Mouse (Mus musculus) adrenal gland, adult 18-20 months (tissue): ENCODE results near the gene Serpinb9. TPM values are rescaled to one million over a fixed set of nuclear protein-coding genes. Genes with fewer than 3 reads are reported as not detected.
"Not testable (repeated sequence)": the region's sequence is repeated elsewhere in the genome, so short reads cannot be mapped to it uniquely, and the experiment has no call there.

ENCODE experiments used
- DNase-seq, 2 experiments: peaks; one replicate each; pipeline ENCODE4 v3.0.0; 2021 to 2022; ENCODE audit warnings: low spot score in 2 of 2
- total RNA-seq, 2 experiments: library from RNA; stranded (reverse); gene quantifications; 1 replicate in 1 of 2; 2 replicates in 1 of 2; pipeline ENCODE4 v1.2.3; 2021

Gene Serpinb9
- total RNA-seq, 2 experiments from 2014 or later: 18.6 to 19.3 TPM

DNA sequence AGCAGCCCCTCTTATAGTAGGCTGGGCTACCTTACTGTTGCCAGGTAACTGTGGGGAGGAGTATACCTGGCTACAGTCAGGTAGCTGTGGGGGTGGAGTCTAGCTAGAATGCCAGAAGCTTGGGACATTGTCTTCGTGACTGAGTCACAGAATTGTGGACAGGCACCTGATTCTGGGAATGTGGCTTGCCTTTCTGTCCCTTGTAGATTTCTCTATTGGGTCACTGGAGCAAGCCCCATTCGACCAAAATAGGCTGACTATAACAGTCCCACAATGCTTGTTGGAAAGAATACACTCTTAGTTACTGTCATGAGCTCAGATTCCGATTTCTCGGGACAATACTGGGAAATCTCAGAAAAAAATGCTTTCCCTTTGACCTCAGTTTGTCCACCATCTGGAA is 8.0 kb upstream of the Serpinb9 start:
- no peak for DNase-seq

DNA sequence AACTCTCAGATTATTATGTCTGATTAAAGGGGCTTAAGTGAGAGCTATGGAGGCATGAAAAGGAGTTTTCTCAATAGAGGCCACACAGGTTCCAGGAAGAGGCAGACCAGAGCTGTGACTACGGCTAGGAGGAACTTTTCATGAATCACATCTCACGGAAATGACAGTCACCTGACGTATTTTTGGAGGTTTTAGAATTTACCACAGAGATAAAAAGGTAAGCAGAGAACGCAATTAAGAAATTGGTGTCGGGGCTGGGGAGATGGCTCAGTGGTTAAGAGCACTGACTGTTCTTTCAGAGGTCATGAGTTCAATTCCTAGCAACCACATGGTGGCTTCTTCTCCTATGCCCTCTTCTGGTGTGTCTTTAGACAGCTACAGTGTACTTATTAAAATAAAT is 1.7 kb upstream of the Serpinb9 start:
- no peak for DNase-seq

DNA sequence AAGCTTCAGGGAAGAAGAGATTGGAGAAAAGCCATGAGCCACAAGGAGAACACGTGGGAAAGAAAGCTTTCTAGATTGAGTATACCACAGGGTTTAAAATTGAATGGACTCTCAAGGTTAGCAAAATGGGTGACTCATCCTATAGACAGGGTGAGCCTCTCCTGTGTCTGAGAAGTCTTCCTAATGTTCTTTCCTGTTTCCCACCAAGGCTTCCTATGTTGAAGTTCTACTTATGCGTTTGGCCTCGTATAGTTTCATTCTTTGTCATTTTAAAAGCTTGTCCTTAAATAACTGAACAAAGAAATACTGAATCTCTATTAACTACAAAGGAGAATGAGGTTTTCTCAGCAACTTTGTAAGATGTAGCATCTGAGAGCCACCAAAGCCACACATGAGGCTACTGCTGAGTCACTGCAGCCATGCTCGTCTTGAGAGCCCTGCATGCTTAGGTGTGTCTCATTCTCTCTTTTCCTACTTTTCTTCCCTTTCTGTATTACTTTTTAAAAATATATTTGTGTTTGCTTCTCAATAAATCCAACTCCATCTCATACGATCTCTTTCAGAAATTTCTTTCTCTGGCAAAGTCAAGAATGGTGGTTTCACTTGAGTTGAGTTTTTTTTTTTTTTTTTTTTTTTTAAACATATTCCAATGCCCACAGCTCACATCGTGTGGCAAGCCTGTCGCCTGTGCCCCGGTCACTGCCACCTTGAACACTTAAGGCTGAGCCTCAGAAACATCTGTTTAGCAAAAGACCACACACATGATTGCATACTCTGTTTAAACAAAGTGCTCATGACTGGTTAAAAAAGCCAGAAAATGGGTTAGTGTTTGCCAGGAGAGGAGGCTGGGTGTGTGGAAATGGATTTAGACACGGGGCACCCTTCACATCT is 718 bp downstream of the Serpinb9 start:
- DNase-seq: no peak

DNA sequence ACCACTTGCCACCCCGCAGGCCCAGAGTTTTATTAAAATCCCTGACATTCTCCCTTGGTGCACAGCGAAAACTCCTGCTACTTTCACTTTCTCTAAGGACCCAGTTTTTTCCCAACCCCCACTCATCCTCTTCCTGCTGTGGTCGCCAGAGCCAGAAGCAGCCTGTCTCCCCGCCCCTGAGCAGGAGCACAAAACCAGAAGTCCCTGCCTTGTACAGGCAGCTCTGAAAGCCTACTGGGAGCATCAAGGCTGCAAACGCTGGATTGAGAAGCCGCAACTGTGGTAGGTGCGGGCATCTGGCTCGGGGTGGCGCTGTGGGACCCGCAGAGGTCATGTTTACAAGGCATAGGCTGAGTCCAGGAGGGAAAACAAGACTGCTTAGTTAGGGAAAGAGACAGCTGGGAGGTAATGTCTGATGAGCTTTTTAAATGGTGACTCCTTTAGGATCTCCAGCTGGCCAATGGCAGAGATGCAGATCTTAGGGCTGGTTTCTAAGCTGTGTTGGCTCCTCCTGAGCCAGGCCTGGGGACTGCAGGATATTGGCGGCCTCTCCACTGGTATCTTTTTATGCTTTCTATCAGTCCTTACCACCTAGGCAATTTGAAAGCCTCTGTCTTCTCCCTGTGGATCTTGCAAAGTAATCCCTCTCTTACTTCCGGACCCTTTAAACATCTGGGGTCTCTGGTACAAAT is 1.5 kb downstream of the Serpinb9 start:
- peak; percentile 81 to 84 for DNase-seq

DNA sequence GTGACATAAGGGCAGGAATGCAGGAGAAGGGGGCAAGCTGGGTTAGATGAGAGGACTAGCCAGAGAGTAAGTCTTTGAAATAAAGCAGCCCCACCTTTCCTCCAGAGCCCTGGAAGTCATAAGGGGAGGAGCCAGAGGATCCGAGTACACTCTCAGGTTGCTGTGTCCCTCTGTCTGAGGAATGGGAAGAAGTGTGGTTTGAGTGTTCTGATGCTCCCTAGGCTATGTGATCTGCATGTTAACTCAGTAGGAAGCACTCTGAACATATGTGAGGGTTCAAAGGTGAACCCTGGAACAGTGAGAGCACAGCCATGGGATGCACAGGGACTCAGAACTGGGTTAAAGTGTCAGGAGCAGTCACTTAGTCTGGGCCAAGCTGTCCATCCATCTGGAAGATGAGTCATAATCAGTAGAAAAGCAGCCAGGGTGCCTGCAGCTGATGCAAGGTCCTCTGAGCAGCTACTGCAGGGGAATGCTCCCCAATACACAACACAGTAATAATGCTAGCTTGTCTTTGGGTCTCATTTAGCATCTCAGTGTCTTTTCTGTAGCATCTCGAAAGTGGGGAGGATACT is 2.5 kb downstream of the Serpinb9 start:
- DNase-seq: no peak

DNA sequence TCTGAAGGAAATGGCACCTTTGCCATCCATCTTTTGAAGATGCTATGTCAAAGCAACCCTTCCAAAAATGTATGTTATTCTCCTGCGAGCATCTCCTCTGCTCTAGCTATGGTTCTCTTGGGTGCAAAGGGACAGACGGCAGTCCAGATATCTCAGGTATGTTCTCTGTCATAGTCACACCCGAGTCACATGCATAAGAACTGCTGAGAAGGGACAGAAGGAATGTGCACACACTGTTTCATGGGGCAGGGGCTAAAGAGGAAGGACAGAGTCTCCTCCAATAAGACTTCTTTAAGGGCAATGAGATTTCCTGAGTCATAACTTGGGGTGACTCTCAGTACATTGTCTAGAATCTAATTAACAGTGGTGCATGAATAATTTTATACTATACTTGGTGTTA is 3.5 kb downstream of the Serpinb9 start:
- DNase-seq: no peak

DNA sequence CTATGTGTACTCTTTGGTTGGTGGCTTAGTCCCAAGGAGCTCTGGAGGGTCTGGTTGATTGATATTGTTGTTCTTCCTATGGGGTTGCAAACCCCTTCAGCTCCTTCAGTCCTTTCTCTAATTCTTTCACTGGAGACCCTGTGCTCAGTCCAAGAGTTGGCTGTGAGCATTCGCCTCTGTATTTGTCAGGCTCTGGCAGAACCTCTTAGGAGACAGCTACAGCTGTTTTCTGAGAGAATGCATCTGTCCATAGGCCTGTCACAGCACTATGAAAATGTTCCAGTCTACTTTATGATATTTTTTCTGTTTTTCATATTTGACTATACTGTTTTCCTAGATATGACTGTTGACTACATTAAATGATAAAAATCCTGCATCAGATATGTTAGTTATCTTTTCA is 9.3 kb downstream of the Serpinb9 start:
- DNase-seq: no peak

DNA sequence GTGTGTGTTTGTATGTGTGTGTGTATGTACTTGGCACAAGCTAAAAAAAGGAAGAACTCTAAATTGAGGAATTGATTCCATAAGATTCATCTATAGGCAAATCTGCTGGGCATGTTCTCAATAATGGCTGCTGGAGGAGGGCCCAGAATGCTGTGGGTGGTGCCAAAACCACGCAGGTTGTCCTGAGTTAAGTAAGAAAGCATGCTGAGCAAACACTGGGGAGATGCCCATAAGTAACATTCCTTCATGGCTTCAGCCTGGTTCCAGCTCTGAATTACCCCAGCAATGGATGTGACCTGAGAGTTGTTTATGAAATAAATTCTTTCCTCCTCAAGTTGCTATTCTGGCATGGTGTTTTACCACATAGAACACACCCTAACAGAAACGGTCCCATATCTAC is 10.2 kb downstream of the Serpinb9 start:
- no peak for DNase-seq

DNA sequence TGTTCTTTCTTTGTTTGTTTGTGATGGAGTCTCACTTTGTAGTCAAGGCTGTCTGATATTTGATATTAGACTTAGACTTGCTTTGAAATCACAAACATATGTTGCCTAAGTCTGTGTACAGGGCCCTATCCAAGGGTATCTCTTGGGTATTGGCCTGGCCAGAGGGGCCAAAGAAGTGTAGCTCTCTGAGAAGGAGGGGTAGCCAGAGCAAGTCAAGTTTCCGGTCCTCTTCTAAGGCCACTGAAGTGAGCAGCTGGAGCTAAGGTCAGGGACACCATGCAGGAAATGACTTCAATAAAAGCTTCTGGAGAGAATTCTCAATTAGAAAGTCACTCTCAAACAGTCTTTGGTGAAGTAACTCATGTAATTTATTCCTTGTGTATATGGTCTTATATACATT is 19.3 kb downstream of the Serpinb9 start:
- DNase-seq: no peak

DNA sequence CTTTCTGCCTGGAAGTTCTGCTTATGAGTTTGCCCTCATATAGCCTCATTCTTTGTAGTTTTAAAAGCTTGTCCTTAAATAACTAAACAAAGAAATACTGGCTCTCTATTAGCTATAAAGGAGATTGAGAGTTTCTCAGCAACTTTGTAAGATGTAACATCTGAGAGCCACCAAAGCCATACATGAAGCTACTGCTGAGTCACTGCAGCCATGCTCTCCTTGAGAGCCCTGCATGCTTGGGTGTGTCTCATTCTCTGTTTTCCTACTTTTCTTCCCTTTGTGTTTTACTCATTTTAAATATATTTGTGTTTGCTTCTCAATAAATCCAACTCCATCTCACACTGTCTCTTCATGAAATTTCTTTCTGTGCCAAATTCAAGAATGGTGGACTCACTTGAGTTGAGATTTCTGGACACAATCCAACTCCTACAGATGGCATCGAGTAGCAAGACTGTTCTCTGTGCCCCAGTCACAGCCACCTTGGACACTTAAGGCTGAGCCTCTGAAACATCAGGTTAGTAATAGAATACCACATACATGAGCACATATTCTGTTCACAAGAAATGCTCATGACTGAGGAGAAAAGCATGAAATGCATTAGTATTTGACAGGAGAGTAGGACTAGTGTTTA is 23.5 kb downstream of the Serpinb9 start:
- DNase-seq: no peak

DNA sequence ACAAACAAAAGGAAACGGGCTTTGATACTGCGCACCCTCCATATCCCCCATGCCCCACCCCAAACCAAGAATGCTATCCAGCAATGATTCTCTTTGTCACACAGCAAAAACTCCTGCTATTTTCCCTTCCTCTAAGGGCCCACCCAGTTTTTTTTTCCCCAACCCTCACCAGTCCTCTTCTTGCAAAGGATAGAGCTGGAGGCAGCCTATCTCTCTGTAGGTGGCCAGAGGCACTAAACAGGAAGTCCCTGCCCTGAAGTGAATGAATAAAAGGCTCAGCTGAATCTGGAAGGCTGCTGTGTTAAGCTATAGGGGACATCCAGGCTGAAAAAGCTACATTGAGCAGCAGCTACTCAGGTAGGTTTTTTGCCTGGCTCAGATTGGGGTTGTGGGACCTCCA is 24.2 kb downstream of the Serpinb9 start, which contains the start of gene Serpinb9b:
Gene Serpinb9b, plus strand, starts transcription at position 173 of the 400 bp plus-strand sequence.
- DNase-seq: no peak

DNA sequence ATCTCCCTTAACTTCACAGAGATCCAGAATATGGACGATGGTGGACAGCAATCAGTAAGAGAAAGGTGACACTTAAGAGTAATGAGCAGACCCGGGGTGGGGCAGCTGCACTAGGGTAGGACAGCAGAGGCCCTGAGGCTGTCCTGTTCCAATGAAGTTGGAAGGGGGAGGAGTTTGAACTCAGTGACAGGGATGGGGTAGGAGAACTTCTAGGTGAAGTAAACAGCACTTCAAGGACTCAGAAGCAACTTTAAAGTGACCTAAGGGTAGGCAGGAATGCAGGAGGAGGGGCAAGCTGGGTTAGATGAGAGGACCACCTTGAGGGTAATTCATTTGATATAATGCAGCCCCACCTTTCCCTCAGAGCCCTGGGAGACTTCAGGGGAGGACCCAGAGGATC is 25.1 kb downstream of the Serpinb9 start:
- no peak for DNase-seq

DNA sequence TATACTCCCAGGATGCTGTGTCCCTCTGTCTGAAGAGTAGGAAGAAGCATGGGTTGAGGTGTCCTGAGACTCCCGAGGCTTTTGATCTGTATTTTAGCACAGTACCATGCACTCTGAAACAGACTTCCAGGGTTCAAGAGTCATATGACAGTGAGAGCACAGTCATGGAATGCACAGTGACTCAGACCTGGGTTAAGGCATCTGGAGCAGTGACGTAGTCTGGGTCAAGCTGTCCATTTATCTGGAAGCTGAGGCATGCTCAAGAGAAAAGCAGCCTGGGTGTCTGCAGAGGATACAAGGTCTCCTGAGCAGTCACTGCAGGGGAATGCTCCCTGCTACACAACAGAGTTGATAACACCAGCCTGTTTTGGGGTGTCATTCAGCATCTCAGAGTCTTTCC is 25.5 kb downstream of the Serpinb9 start:
- peak in 1 of 2 experiments; percentile 38 for DNase-seq

DNA sequence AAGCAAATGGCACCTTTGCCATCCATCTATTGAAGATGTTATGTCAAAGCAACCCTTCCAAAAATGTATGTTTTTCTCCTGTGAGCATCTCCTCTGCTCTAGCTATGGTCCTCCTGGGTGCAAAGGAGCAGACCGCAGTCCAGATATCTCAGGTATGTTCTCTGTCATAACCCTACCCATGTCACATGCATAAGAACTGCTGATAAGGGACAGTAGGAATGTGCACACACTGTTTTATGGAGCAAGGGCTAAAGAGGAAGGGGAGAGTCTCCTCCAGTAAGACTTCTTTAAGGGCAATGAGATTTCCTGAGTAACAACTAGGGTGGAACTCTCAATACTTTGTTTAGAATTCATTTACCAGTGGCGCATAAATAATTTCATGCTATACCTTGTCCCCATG is 26.4 kb downstream of the Serpinb9 start:
- not testable (repeated sequence) for DNase-seq

DNA sequence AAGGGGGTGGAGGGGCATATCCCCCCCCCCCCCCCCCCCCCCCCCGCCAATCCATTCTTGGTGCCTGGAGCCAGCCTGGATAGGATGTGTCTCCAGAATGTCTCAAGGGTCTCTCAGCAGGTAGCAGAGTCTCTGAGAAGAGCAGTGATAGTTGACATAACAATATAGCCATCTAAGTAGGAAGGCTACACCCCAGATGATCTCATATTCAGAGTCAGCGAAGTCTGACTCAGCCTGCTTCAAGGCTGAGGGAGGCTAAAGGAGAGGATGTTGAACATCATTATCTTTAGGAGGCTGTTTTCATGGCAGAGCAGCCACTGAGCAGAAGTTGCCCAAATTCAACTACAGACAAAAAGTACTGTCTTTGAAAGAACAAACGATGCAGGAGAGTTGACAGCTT is 27.2 kb downstream of the Serpinb9 start:
- no peak for DNase-seq

DNA sequence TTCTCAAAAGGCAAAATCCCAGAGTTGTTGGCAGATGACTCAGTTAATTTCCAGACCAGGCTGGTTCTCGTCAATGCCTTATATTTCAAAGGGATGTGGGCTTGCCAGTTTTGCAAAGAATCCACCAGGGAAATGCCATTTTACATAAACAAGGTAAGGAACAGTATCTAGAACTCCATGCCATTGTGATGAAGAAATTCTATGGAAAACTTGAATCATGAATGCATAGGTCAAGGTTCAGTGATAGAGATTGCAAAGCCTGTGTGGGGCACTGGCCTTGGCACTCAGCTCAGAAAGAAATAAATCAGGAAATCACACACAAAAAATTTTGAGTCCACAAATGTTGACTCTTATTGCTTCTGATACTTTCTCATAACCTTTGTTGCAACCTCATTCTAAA is 32.5 kb downstream of the Serpinb9 start:
- DNase-seq: no peak

DNA sequence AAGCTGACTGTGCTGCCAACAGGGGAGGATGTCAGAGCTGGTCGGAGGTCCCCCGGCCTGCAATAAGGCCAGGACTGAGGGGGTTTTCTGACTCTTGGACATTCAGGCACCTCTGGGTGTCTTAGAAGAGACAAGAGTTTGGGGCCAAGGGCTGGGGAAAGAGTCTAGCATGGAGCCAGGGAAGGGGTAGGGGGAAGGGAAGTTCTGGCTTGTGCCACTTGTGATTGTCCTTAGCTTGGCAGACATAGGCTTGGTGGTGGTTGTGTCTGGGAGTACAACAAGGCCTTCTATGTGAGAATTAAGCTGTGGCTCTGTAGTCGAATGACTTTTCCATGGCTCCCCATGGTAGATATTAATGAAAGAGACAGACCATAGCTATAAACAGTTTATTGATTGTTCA is 40.5 kb downstream of the Serpinb9 start:
- DNase-seq: no peak

DNA sequence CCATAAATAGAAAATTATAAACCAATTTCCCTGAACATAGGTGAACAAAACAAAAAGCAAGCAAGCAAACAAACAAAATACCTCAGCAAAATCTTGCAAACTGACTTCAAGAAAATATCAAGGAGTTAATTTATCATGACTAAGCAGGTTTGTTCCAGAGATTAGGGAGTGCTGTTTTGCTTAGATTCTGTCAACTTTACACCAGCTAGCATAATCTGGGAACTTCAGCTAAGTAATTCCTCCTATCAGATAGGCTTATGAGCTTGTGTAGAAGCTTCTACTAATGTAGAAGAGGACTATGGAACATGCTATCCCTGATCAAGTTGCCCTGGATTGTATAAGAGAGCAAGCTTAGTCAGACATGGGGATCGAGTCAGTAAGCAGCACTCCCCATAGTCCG is 44.2 kb downstream of the Serpinb9 start:
- no peak for DNase-seq

DNA sequence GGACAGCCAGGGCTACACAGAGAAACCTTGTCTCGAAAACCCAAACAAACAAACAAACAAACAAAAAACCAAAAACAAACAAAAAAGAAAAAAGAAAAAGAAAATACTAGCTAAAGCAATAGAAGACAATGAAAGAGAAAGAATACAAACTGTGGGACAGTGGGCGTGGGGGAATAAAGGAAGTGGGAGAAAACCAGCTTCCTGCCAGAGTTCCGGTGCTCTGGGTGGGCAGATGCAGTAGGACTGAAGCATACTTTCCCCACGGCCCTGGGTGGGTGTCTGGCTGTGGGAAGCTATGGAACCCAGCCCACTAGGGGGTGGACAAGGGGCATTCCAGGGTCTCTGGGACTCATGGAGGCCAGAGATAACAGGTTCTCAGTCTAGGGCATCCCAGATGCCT is 45.1 kb downstream of the Serpinb9 start:
- DNase-seq: no peak

DNA sequence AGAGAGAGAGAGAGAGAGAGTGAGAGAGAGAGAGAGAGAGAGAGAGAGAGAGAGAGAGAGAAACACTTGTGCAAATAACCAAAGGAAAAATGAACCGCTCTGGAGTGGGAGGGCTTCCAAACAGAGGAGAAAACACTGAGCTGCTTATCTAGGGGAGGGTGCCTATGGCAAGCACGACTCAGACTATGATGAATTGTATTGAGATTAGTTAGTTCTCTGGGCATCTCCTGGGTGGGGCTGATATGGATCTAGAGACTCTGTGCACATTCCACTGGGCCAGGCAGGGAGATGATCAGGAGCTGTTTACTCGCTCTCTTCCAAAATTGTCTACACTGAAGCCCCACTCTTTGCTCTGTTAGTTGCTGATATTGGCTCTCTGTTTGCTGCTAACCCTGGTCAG is 48.6 kb downstream of the Serpinb9 start:
- no peak for DNase-seq

DNA sequence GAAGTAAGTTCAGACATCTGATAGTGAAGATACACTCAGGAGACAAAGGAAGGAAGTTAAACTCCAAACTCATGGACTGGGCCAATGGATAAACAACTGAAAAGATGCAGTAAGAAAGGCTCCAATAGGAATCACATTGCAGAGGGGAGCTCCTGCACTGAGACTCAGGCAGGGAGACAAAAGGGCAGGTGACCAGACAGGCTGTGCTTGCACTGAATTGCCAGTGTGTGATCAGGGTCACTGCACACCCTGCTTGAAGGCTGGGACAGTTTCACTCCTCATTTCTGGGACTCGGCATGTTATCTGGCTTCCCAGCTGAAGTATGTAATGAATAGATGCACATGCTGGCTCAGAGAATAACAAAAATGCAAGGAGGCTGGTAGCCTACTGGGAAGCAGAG is 60.0 kb downstream of the Serpinb9 start:
- no peak for DNase-seq
